In the genomic region with DNA sequence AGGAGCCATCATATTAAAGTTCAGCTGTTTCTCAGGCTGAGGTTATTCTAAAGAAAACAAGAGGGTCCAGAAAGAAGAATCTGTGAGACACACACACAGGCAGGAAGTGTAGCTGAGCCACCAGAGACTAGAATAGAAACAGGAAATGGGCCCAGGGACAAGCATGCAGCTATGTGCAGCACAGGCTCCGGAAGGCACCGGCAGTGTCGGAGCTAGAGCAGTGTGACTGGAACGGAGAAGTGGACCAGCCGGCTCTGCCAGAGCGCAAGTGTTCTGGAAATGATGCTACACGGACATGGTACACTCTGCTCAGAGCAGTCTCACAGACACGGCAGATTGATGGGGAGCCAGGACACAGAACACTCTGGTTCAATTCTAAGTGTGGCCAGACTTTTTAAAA, we compare ENCODE assay signal across 7 mouse cellular contexts. TPM values are rescaled to one million over a fixed set of nuclear protein-coding genes. Genes with fewer than 3 reads are reported as not detected.
DNase-seq lines count a peak whose midpoint lies in the region; TF ChIP-seq lines count a peak whose summit lies in the region.

No protein-coding gene starts in this region.

- intact Hi-C loops in heart, postnatal 36 days (cut with DNase I): loop anchor here (1.0 to 2.0 kb wide), 3 partner anchors 21 to 46 kb away; no protein-coding TSS in a partner anchor

- H3K36me3 ChIP-seq in splenic B cell, adult 2 months (ENCODE audit: control insufficient read depth, insufficient read depth, low read length, poor library complexity, severe bottlenecking): peaks cover 4% of the 10 kb centered on the region; the same call in 1 of the 2 replicates

- DNase-seq in ES-CJ7 (ENCODE audit: low read depth, low spot score): peak; percentile 39
- peak; percentile 68 for DNase-seq in adrenal gland, postnatal 10 days
- DNase-seq in heart, postnatal 36 days: peak; percentile 71 to 77
- peak; percentile 37 for DNase-seq in layer of hippocampus, adult 9-10 months (ENCODE audit: low spot score)
- DNase-seq in lung, postnatal 25 days (ENCODE audit: low spot score): peak; percentile 92
- DNase-seq in splenic B cell, adult 2 months (ENCODE audit: low read depth, low spot score): peak; percentile 86

- TF ChIP-seq POLR2A in embryonic fibroblast, embryonic 13.5 days (IDR thresholded peaks at IDR 0.05; ENCODE audit: low read depth, low read length): no peak; the same call in 1 of the 2 replicates

- H3K27ac ChIP-seq in embryonic fibroblast, embryonic 13.5 days (ENCODE audit: insufficient read depth, low read length): peak overlapping the region; percentile 67

- no peaks in the 10 kb centered on the region for H3K27me3 ChIP-seq in splenic B cell, adult 2 months (ENCODE audit: control insufficient read depth, insufficient read depth, low read length, poor library complexity, severe bottlenecking)

- H3K4me3 ChIP-seq in embryonic fibroblast, embryonic 13.5 days (ENCODE audit: insufficient read depth, low read length): no peak overlapping the region

- H3K4me1 ChIP-seq in embryonic fibroblast, embryonic 13.5 days (ENCODE audit: control insufficient read depth, insufficient read depth, low read length): peaks cover 21% of the 10 kb centered on the region

- TF ChIP-seq CTCF in embryonic fibroblast, embryonic 13.5 days (IDR thresholded peaks at IDR 0.05; ENCODE audit: borderline replicate concordance, insufficient read depth, low read length): no peak

RNA-seq across cellular contexts. Expression of a gene that starts 34.5 kb away (rescaled TPM):
- total RNA-seq in adrenal gland, postnatal 10 days (2021): 10 to 100 TPM; 11.9 to 18.6 TPM
- 6.9 and 10.4 TPM in 2 replicates for polyA plus RNA-seq in embryonic fibroblast, embryonic 13.5 days (2011; ENCODE audit: insufficient read length, low read depth, missing spikeins)
- total RNA-seq in heart, postnatal 36 days (2021): 10 to 100 TPM; 10.8 to 11.3 TPM

RNA-seq across cellular contexts. Expression of a gene that starts 49.6 kb away (rescaled TPM):
- total RNA-seq in adrenal gland, postnatal 10 days (2021): 10 to 100 TPM; 46.7 to 63.4 TPM
- polyA plus RNA-seq in embryonic fibroblast, embryonic 13.5 days (2011; ENCODE audit: insufficient read length, low read depth, missing spikeins): 43.9 and 52.1 TPM in 2 replicates
- total RNA-seq in heart, postnatal 36 days (2021): 10 to 100 TPM; 37.7 to 42.1 TPM

RNA-seq across cellular contexts. Expression of a gene that starts 57.0 kb away (rescaled TPM):
- 10 to 100 TPM; 25.3 to 26.0 TPM for total RNA-seq in adrenal gland, postnatal 10 days (2021)
- polyA plus RNA-seq in embryonic fibroblast, embryonic 13.5 days (2011; ENCODE audit: insufficient read length, low read depth, missing spikeins): 28.8 and 31.3 TPM in 2 replicates
- 10 to 100 TPM; 17.2 to 17.3 TPM for total RNA-seq in heart, postnatal 36 days (2021)

Comparison
In these comparisons a context has a peak if more than half of its experiments do, and no peak if none do; other contexts are left out.
1. DNase-seq: peak in every context shown above with its lines; median percentile 92 in lung, postnatal 25 days; 86 in splenic B cell, adult 2 months; 74 in heart, postnatal 36 days; 68 in adrenal gland, postnatal 10 days; 39 in ES-CJ7; 37 in layer of hippocampus, adult 9-10 months.